Comparison of ENCODE assay signal across 9 mouse cellular contexts in genomic region chr15:101143494-101143893, GRCm38 (mm10). TPM values are rescaled to one million over a fixed set of nuclear protein-coding genes. Genes with fewer than 3 reads are reported as not detected.
DNase-seq lines count a peak whose midpoint lies in the region; ATAC-seq and TF ChIP-seq lines count a peak whose summit lies in the region.
"Had no signal": no experiment of that assay in that cellular context is flagged by ENCODE, and none has a peak within 500 bp of the region (broad histone marks: within the 10 kb centered on the region; RNA-seq: fewer than 3 reads in every experiment).

No protein-coding gene starts in this region.

- peak overlapping the region; percentile 38 for H3K27ac ChIP-seq in lung, embryonic 15.5 days
- peak overlapping the region; percentile 95; the same call in 1 of the 2 replicates for H3K27ac ChIP-seq in kidney, adult 2 months (ENCODE audit: insufficient read depth, low read depth, low read length)
- peak overlapping the region; percentile 96 for H3K27ac ChIP-seq in small intestine, adult 2 months (ENCODE audit: insufficient read depth, low read depth, low read length)
- H3K27ac ChIP-seq in cerebellum, adult 2 months (ENCODE audit: insufficient read depth, low read length), result no peak overlapping the region
- H3K27ac ChIP-seq in hindbrain, embryonic 12.5 days, result no peak overlapping the region

- no peaks in the 10 kb centered on the region for H3K9me3 ChIP-seq in lung, embryonic 15.5 days
- H3K9me3 ChIP-seq in hindbrain, embryonic 12.5 days (replicated peaks), result no peaks in the 10 kb centered on the region

- peaks cover 85% of the 10 kb centered on the region for H3K4me1 ChIP-seq in lung, embryonic 15.5 days
- H3K4me1 ChIP-seq in kidney, adult 2 months (ENCODE audit: control insufficient read depth, insufficient read depth, low read length), result peaks cover 33% of the 10 kb centered on the region
- peaks cover 49% of the 10 kb centered on the region for H3K4me1 ChIP-seq in small intestine, adult 2 months (ENCODE audit: control insufficient read depth, insufficient read depth, insufficient read length, low read length)
- H3K4me1 ChIP-seq in cerebellum, adult 2 months (ENCODE audit: control insufficient read depth, insufficient read depth, low read length), result no peaks in the 10 kb centered on the region
- H3K4me1 ChIP-seq in hindbrain, embryonic 12.5 days, result peaks cover 57% of the 10 kb centered on the region

- no peak for DNase-seq in lung, postnatal 25 days (ENCODE audit: low spot score)
- peak; percentile 55 to 80 for DNase-seq in adrenal gland, postnatal 36 days
- peak; percentile 87 for DNase-seq in gastrocnemius, postnatal 10 days
- DNase-seq in kidney, adult 2 months, result peak; percentile 75
- DNase-seq in cerebellum, adult 2 months, result no peak

- no peak overlapping the region for H3K9ac ChIP-seq in lung, embryonic 15.5 days
- H3K9ac ChIP-seq in hindbrain, embryonic 12.5 days, result no peak overlapping the region

- no peak for ATAC-seq in lung, embryonic 15.5 days (ENCODE audit: borderline replicate concordance, extremely low read depth, low FRiP score, low TSS enrichment)
- no peak for ATAC-seq in hindbrain, embryonic 12.5 days (ENCODE audit: low FRiP score)

- H3K4me3 ChIP-seq in lung, embryonic 15.5 days, result no peak overlapping the region
- H3K4me3 ChIP-seq in kidney, adult 2 months (ENCODE audit: insufficient read depth, low read depth, low read length), result no peak overlapping the region
- H3K4me3 ChIP-seq in small intestine, adult 2 months (ENCODE audit: low read depth, low read length), result peak overlapping the region; percentile 48
- no peak overlapping the region for H3K4me3 ChIP-seq in cerebellum, adult 2 months (replicated peaks; ENCODE audit: insufficient read depth, low read depth, low read length)
- no peak overlapping the region for H3K4me3 ChIP-seq in hindbrain, embryonic 12.5 days

- H3K36me3 ChIP-seq in lung, embryonic 15.5 days, result no peaks in the 10 kb centered on the region
- no peaks in the 10 kb centered on the region for H3K36me3 ChIP-seq in kidney, adult 2 months (ENCODE audit: control insufficient read depth, insufficient read depth, low read length)
- H3K36me3 ChIP-seq in small intestine, adult 2 months (ENCODE audit: control insufficient read depth, insufficient read depth, low read length), result no peaks in the 10 kb centered on the region; the same call in 1 of the 2 replicates
- no peaks in the 10 kb centered on the region for H3K36me3 ChIP-seq in hindbrain, embryonic 12.5 days

- no peak for TF ChIP-seq CTCF in kidney, adult 2 months (conservative IDR thresholded peaks at IDR 0.05; ENCODE audit: insufficient read depth, insufficient read length, low read depth, low read length)
- TF ChIP-seq CTCF in small intestine, adult 2 months (IDR thresholded peaks at IDR 0.05; ENCODE audit: extremely low read depth, insufficient read length, insufficient replicate concordance, low read depth, low read length), result no peak
- no peak for TF ChIP-seq CTCF in cerebellum, adult 2 months (IDR thresholded peaks at IDR 0.05; ENCODE audit: borderline replicate concordance, insufficient read depth, low read depth, low read length)

- no peak for TF ChIP-seq POLR2A in kidney, adult 2 months (IDR thresholded peaks at IDR 0.05; ENCODE audit: low read depth, low read length)
- no peak for TF ChIP-seq POLR2A in small intestine, adult 2 months (IDR thresholded peaks at IDR 0.05; ENCODE audit: low read depth, low read length)
- TF ChIP-seq POLR2A in cerebellum, adult 2 months (IDR thresholded peaks at IDR 0.05; ENCODE audit: borderline replicate concordance, insufficient read depth, low read length), result no peak

- 0 out of 2 replicates have a peak overlapping the region, but pooled peaks have one; percentile 1 for H3K4me2 ChIP-seq in lung, embryonic 15.5 days
- no peak overlapping the region for H3K4me2 ChIP-seq in hindbrain, embryonic 12.5 days (replicated peaks)

- WGBS in lung, embryonic 15.5 days, result 14% methylated on average over 8 of the region's 8 CpGs
- WGBS in kidney, adult 2 months, result 35% methylated on average over 8 of the region's 8 CpGs
- 38% methylated on average over 8 of the region's 8 CpGs for WGBS in small intestine, adult 2 months
- WGBS in cerebellum, adult 2 months, result 15% methylated on average over 8 of the region's 8 CpGs
- 22% methylated on average over 8 of the region's 8 CpGs for WGBS in hindbrain, embryonic 12.5 days

- H3K27me3 ChIP-seq in lung, embryonic 15.5 days, result no peaks in the 10 kb centered on the region
- H3K27me3 ChIP-seq in kidney, adult 2 months (replicated peaks; ENCODE audit: control insufficient read depth, insufficient read depth, low read length), result no peaks in the 10 kb centered on the region
- no peaks in the 10 kb centered on the region for H3K27me3 ChIP-seq in small intestine, adult 2 months (ENCODE audit: control insufficient read depth, insufficient read depth, low read length)
- H3K27me3 ChIP-seq in cerebellum, adult 2 months (ENCODE audit: control insufficient read depth, insufficient read depth, low read length), result no peaks in the 10 kb centered on the region
- H3K27me3 ChIP-seq in hindbrain, embryonic 12.5 days, result no peaks in the 10 kb centered on the region; the same call in none of the 2 replicates

RNA-seq across cellular contexts. Expression of gene Acvrl1, which starts 15.2 kb away (rescaled TPM):
- 68.2 and 72.4 TPM in 2 replicates for polyA plus RNA-seq in lung, embryonic 15.5 days (2015; fragmentation: Nextera tagmentation; extraction: Ambion mirVana)
- 10 to 100 TPM; 13.4 to 17.5 TPM for total RNA-seq in adrenal gland, postnatal 36 days (2021)
- 10 to 100 TPM; 15.1 to 18.2 TPM for total RNA-seq in gastrocnemius, postnatal 10 days (2021)
- 33.4 and 34.1 TPM in 2 replicates for polyA plus RNA-seq in kidney, adult 2 months (2012; rRNA removed)
- polyA plus RNA-seq in small intestine, adult 2 months (2012; rRNA removed), result 19.6 and 35.5 TPM in 2 replicates
- 15.3 and 17.2 TPM in 2 replicates for polyA plus RNA-seq in cerebellum, adult 2 months (2012; rRNA removed)
- 11.6 TPM in 2 replicates for polyA plus RNA-seq in hindbrain, embryonic 12.5 days (2016; fragmentation: Nextera tagmentation; extraction: Ambion mirVana)

RNA-seq across cellular contexts. Expression of gene Ankrd33, which starts 27.9 kb away (rescaled TPM):
- polyA plus RNA-seq in lung, embryonic 15.5 days (2015; fragmentation: Nextera tagmentation; extraction: Ambion mirVana), result not detected in 2 replicates
- under 1 TPM; 0.56 to 0.99 TPM for total RNA-seq in adrenal gland, postnatal 36 days (2021)
- total RNA-seq in gastrocnemius, postnatal 10 days (2021), result not detected
- not detected in 2 replicates for polyA plus RNA-seq in kidney, adult 2 months (2012; rRNA removed)
- polyA plus RNA-seq in small intestine, adult 2 months (2012; rRNA removed), result not detected in 2 replicates
- polyA plus RNA-seq in cerebellum, adult 2 months (2012; rRNA removed), result 0.10 and 0.33 TPM in 2 replicates
- polyA plus RNA-seq in hindbrain, embryonic 12.5 days (2016; fragmentation: Nextera tagmentation; extraction: Ambion mirVana), result not detected in 2 replicates
- total RNA-seq: layer of hippocampus, postnatal 36 days had no signal

RNA-seq across cellular contexts. Expression of gene Acvr1b, which starts 30.4 kb away (rescaled TPM):
- polyA plus RNA-seq in lung, embryonic 15.5 days (2015; fragmentation: Nextera tagmentation; extraction: Ambion mirVana), result 5.9 and 6.0 TPM in 2 replicates
- total RNA-seq in adrenal gland, postnatal 36 days (2021), result 1 to 10 TPM; 8.5 to 9.3 TPM
- 10 to 100 TPM; 21.7 to 22.4 TPM for total RNA-seq in gastrocnemius, postnatal 10 days (2021)
- polyA plus RNA-seq in kidney, adult 2 months (2012; rRNA removed), result 37.0 and 37.2 TPM in 2 replicates
- 21.5 and 46.0 TPM in 2 replicates for polyA plus RNA-seq in small intestine, adult 2 months (2012; rRNA removed)
- polyA plus RNA-seq in cerebellum, adult 2 months (2012; rRNA removed), result 54.5 and 55.2 TPM in 2 replicates
- polyA plus RNA-seq in hindbrain, embryonic 12.5 days (2016; fragmentation: Nextera tagmentation; extraction: Ambion mirVana), result 12.2 and 15.5 TPM in 2 replicates

Comparison
In these comparisons a context has a peak if more than half of its experiments do, and no peak if none do; other contexts are left out.
1. H3K27ac ChIP-seq: peak in lung, embryonic 15.5 days (single experiment), kidney, adult 2 months (single experiment) and small intestine, adult 2 months (single experiment); none in cerebellum, adult 2 months (single experiment) and hindbrain, embryonic 12.5 days (single experiment).
2. DNase-seq: peak in adrenal gland, postnatal 36 days (2 of 2), gastrocnemius, postnatal 10 days (single experiment) and kidney, adult 2 months (single experiment); none in lung, postnatal 25 days (single experiment) and cerebellum, adult 2 months (0 of 2).